Mouse (Mus musculus) forebrain, embryonic 13.5 days (tissue): ENCODE measurements at regions not wholly inside any gene's neighbourhood (a gene's known extent, or its start where the extent isn't known, plus 50 kb on each side); places are given as distances from the start of the nearest gene placed in this dataset.

Experiments used
- ATAC-seq: fragments of 200-750 bp; cut with Nextera tagmentation; 2 replicates; pipeline ENCODE4 v1.8.0; 2017
- H3K27ac ChIP-seq: fragments of 300-500 bp; sonication (generic); 2 replicates; pipeline ENCODE4 v1.5.1; 2015; ENCODE audit warnings: inconsistent platforms, mild to moderate bottlenecking, moderate library complexity
- H3K27me3 ChIP-seq: fragments of 300-500 bp; sonication (generic); 2 replicates; pipeline ENCODE4 v1.6.1; 2015; ENCODE audit warnings: mild to moderate bottlenecking, inconsistent platforms
- H3K36me3 ChIP-seq: fragments of 300-500 bp; sonication (generic); 2 replicates; pipeline ENCODE4 v1.6.1; 2015; ENCODE audit warnings: mild to moderate bottlenecking, inconsistent platforms; ENCODE audit not compliant: poor library complexity, severe bottlenecking
- H3K4me1 ChIP-seq: fragments of 300-500 bp; sonication (generic); 2 replicates; pipeline ENCODE4 v1.6.1; 2015; ENCODE audit warnings: inconsistent platforms
- H3K4me2 ChIP-seq: fragments of 300-500 bp; sonication (generic); 2 replicates; pipeline ENCODE4 v1.6.1; 2015; ENCODE audit warnings: inconsistent platforms, mild to moderate bottlenecking, moderate library complexity
- H3K4me3 ChIP-seq: fragments of 300-500 bp; sonication (generic); 2 replicates; pipeline ENCODE4 v1.5.1; 2015; ENCODE audit warnings: mild to moderate bottlenecking, inconsistent platforms
- H3K9ac ChIP-seq: fragments of 300-500 bp; sonication (generic); 2 replicates; pipeline ENCODE4 v1.6.1; 2015; ENCODE audit warnings: mild to moderate bottlenecking, inconsistent platforms
- H3K9me3 ChIP-seq: fragments of 300-500 bp; sonication (generic); replicated peaks from 2 replicates; pipeline ENCODE4 v1.6.1; 2016; ENCODE audit warnings: inconsistent platforms
- WGBS: fragments of 180-500 bp; shearing (Covaris S2); methylation state at CpG from one replicate; pipeline ENCODE4 v1.1.7; 2015; 5-methylcytosine and 5-hydroxymethylcytosine counted together

DNA sequence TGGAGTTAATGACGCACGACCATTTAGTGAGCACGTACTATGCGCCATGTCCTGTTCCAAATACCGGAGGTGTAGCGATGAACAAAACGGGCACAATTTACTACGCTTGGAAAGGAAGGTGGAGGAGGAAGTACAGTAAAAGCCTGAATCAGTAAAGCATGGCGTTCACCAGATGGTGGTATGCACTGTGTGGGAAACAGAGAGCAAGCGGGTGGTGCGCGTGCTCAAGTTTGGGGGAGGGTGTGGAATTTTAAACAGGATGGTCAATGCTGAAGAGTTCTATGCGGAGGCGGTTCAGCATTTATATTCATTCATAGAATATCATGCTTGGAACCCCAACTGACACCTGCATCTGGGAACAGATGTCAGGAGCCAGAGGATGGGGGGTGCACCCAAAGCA, 164.7 kb upstream of the Slco3a1 start:
- H3K4me2 ChIP-seq: no peak overlapping the region

GRCm38 (mm10) chr7:74709993-74710581, 155.5 kb upstream of the Slco3a1 start:
- H3K4me1 ChIP-seq: peaks cover 17% of the 10 kb centered on the region
- ATAC-seq: peak; percentile 62
- no peak overlapping the region for H3K27ac ChIP-seq
- 18% methylated on average over 7 of the region's 7 CpGs for WGBS
- no peaks in the 10 kb centered on the region for H3K27me3 ChIP-seq
- H3K9ac ChIP-seq: no peak overlapping the region
- H3K4me2 ChIP-seq: no peak overlapping the region
- H3K4me3 ChIP-seq: no peak overlapping the region
- H3K36me3 ChIP-seq: no peaks in the 10 kb centered on the region
- H3K9me3 ChIP-seq: no peaks in the 10 kb centered on the region

More for the DNA sequence above, 164.7 kb upstream of the Slco3a1 start:
- H3K9ac ChIP-seq: no peak overlapping the region
- ATAC-seq: no peak
- H3K27ac ChIP-seq: no peak overlapping the region
- no peaks in the 10 kb centered on the region for H3K36me3 ChIP-seq
- H3K4me1 ChIP-seq: no peaks in the 10 kb centered on the region
- 95% methylated on average over 14 of the region's 14 CpGs for WGBS
- no peak overlapping the region for H3K4me3 ChIP-seq
- no peaks in the 10 kb centered on the region for H3K27me3 ChIP-seq
- H3K9me3 ChIP-seq: no peaks in the 10 kb centered on the region

DNA sequence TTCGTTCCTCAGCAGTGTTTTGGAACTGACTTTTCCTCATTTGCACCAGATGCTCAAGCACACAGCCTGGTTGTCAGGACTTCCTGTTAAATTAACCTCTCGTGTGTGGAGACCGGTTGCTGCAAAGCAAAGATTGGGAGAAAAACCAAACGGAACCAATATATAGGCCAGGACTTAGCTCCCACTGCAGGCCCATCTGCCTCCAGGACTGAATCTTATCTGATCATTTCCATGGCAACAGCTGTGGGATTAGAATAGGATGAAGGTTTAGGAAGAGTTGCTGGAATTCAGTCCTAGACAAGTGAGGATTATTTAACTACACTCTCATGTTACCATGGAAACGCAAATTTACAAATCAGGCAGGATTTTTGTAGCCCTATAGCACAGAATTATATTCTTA, 154.4 kb upstream of the Slco3a1 start:
- WGBS: 42% methylated on average over 5 of the region's 5 CpGs
- ATAC-seq: 0 out of 2 replicates have a peak, but pooled peaks have one; percentile 19
- no peak overlapping the region for H3K4me3 ChIP-seq
- no peak overlapping the region for H3K9ac ChIP-seq
- H3K4me1 ChIP-seq: peaks cover 17% of the 10 kb centered on the region
- no peaks in the 10 kb centered on the region for H3K9me3 ChIP-seq
- no peak overlapping the region for H3K27ac ChIP-seq
- no peaks in the 10 kb centered on the region for H3K27me3 ChIP-seq
- H3K36me3 ChIP-seq: no peaks in the 10 kb centered on the region
- H3K4me2 ChIP-seq: no peak overlapping the region

- no peaks in the 10 kb centered on the region for H3K27me3 ChIP-seq
- H3K9me3 ChIP-seq: no peaks in the 10 kb centered on the region
- WGBS: 76% methylated on average over 4 of the region's 4 CpGs
- no peak overlapping the region for H3K4me2 ChIP-seq
- H3K27ac ChIP-seq: no peak overlapping the region
- H3K4me3 ChIP-seq: no peak overlapping the region
- H3K4me1 ChIP-seq: peaks cover 2% of the 10 kb centered on the region
- H3K9ac ChIP-seq: no peak overlapping the region
- no peak for ATAC-seq
- no peaks in the 10 kb centered on the region for H3K36me3 ChIP-seq
These were observed 149.0 kb upstream of the Slco3a1 start for GRCm38 (mm10) chr7:74703533-74703932.

DNA sequence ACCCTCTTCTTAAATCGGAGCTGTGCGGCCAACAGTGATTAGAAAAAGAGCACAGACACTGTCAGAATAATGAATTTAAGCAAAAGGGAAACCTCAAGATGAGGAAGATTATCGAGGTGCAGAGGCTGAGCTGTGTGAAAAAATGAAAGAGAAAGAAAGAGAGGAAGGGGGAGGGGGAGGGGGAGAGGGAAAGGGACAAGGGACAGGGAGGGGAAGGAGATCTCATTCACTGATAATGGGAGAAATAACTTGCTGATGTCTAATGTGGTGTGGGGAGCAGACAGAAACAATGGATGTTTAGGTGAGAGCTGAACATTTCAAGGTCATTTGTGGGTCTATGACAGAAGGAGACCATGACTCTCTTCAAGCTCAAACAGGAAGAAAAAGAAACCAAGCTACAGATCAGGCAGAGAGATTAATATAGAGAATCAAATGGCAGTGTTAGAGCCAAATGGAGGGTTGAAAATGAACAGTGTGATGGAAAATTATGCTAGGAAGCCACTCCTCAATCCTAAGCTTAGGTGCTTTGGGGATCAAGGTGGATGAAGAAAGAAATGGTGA, 143.3 kb upstream of the Slco3a1 start:
- no peak overlapping the region for H3K27ac ChIP-seq
- 71% methylated on average over 3 of the region's 3 CpGs for WGBS
- H3K36me3 ChIP-seq: no peaks in the 10 kb centered on the region
- no peaks in the 10 kb centered on the region for H3K4me1 ChIP-seq
- no peaks in the 10 kb centered on the region for H3K9me3 ChIP-seq
- ATAC-seq: no peak
- no peaks in the 10 kb centered on the region for H3K27me3 ChIP-seq
- H3K9ac ChIP-seq: no peak overlapping the region
- no peak overlapping the region for H3K4me3 ChIP-seq
- no peak overlapping the region for H3K4me2 ChIP-seq

DNA sequence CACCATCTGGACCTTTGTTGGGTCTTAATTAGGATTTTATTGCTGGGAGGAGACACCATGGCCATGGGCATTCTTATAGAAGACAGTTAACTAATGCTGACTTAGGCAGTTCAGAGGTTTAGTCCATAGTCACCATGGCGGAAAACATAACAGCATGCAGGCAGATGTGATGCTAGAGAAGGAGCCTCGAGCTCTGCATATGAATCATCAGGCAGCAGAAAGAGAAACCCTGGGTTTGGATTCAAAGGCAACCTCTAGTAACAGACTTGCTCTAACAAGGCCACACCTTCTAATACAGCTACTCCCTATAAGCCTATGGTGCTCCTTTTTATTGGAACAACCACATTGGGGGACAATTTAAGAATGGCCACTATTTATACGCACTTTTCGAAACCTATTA, 141.7 kb upstream of the Slco3a1 start:
- Histone ChIP-seq H3K27ac (no peak overlapping the region), H3K4me1 (no peaks in the 10 kb centered on the region), H3K9me3 (no peaks in the 10 kb centered on the region), H3K36me3 (no peaks in the 10 kb centered on the region), H3K4me2 (no peak overlapping the region), H3K4me3 (no peak overlapping the region), H3K27me3 (no peaks in the 10 kb centered on the region), H3K9ac (no peak overlapping the region)
- WGBS: 92% methylated on average over 4 of the region's 4 CpGs
- no peak for ATAC-seq

DNA sequence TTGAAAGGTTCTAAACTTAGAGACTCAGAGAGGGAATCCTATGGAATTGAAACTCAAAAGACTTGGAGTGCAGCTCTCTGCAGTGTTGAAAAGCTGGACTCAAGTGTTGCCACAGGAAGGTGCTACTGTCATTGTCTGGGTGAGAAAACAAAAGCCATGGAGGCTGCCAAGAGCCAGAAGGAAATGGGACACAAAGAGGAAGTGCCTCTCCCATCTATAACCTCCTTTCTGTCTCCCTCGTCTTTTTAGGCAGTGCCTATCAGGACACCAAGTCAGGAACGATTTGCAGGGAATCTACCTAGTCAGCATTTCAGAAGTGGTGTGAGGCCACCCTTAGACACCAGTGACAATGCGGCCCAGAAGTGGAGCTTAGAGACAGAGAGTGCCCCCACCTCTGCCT, 138.5 kb upstream of the Slco3a1 start:
- no peaks in the 10 kb centered on the region for H3K27me3 ChIP-seq
- no peak for ATAC-seq
- H3K9me3 ChIP-seq: no peaks in the 10 kb centered on the region

GRCm38 (mm10) chr7:74690706-74691105, 136.1 kb upstream of the Slco3a1 start:
- H3K9me3 ChIP-seq: no peaks in the 10 kb centered on the region
- no peak overlapping the region for H3K9ac ChIP-seq
- H3K4me3 ChIP-seq: no peak overlapping the region
- ATAC-seq: no peak
- H3K4me1 ChIP-seq: peaks cover 16% of the 10 kb centered on the region
- H3K27me3 ChIP-seq: no peaks in the 10 kb centered on the region
- no peak overlapping the region for H3K4me2 ChIP-seq
- no peaks in the 10 kb centered on the region for H3K36me3 ChIP-seq
- H3K27ac ChIP-seq: no peak overlapping the region

More for the DNA sequence above, 138.5 kb upstream of the Slco3a1 start:
- WGBS: 81% methylated on average over 3 of the region's 3 CpGs
- Histone ChIP-seq H3K36me3 (no peaks in the 10 kb centered on the region), H3K9ac (no peak overlapping the region), H3K4me2 (no peak overlapping the region), H3K27ac (no peak overlapping the region), H3K4me1 (peaks cover 6% of the 10 kb centered on the region), H3K4me3 (no peak overlapping the region)

- H3K36me3 ChIP-seq: no peaks in the 10 kb centered on the region
- H3K9me3 ChIP-seq: no peaks in the 10 kb centered on the region
- H3K27me3 ChIP-seq: no peaks in the 10 kb centered on the region
- no peak; the same call in none of the 2 replicates for ATAC-seq
- WGBS: 31% methylated on average over 7 of the region's 7 CpGs
- peak overlapping the region; percentile 19; the same call in 1 of the 2 replicates for H3K4me2 ChIP-seq
- no peak overlapping the region for H3K9ac ChIP-seq
- H3K27ac ChIP-seq: peak overlapping the region; percentile 22; the same call in 1 of the 2 replicates
- peaks cover 16% of the 10 kb centered on the region for H3K4me1 ChIP-seq
- H3K4me3 ChIP-seq: no peak overlapping the region
These were observed 133.6 kb upstream of the Slco3a1 start for GRCm38 (mm10) chr7:74688116-74688702.

DNA sequence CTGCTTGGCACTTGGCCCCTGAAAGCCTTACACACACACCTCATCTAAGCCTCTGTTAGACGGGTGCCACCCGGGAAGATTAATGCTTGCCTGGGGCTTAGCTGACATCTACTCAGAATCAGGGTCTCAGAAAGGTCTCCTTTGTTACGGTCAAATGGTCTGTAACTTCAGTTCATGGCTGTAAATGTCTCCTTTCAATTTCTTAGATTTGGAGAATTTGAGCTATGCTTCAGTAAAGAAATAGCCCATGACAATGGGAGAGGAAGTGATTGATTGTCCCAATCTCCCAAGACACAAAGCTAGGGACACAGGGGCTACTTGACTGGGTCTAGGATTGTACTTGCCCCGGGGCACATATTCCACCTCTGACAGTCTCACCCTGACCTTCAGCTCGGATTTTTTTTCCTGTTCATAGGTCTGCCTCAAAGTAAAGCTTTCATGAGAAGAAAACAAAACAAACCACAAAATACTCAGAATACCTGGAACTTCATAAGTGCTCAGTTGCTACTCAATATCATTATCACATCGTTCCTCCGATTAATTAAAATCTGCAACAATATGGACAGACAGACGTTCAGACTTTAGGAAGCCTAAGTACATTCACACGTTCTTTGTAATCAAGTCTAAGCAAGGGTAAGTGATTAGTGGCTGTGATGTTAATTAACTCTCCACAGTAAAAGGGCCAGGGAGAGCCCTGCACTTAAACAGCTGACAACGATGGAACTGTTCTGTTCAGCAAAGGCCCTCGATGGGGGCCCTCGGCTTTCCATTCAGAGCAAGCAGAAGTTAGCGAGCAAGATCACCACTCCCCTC, 132.9 kb upstream of the Slco3a1 start:
- peak; percentile 96 for ATAC-seq
- H3K4me1 ChIP-seq: peaks cover 16% of the 10 kb centered on the region
- H3K27ac ChIP-seq: 0 out of 2 replicates have a peak overlapping the region, but pooled peaks have one; percentile 20
- H3K4me2 ChIP-seq: peak overlapping the region; percentile 19; the same call in 1 of the 2 replicates
- WGBS: 12% methylated on average over 13 of the region's 13 CpGs
- H3K36me3 ChIP-seq: no peaks in the 10 kb centered on the region
- no peaks in the 10 kb centered on the region for H3K9me3 ChIP-seq
- H3K4me3 ChIP-seq: no peak overlapping the region
- no peaks in the 10 kb centered on the region for H3K27me3 ChIP-seq
- no peak overlapping the region for H3K9ac ChIP-seq

DNA sequence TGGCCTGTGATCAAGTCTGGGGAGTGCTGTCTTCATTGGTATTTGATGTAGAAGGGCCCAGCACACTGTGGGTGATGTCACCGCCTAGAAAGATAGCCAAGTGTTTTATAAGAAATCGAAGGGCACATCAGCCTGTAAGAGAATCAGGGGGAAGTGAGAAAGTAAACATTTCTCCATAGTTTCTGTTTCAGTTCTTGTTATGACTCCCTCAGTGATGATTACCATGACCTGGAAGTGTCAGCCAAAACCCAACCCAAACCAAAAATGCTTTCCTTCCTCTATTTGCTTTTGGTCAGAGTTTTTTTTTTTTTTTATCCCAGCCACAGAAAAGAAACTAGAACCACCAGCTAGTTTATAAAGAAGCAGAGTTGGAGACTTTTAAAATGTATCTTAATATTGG, 129.4 kb upstream of the Slco3a1 start:
- no peak for ATAC-seq
- Histone ChIP-seq H3K27me3 (no peaks in the 10 kb centered on the region), H3K36me3 (no peaks in the 10 kb centered on the region), H3K4me1 (peaks cover 16% of the 10 kb centered on the region), H3K4me3 (no peak overlapping the region), H3K27ac (no peak overlapping the region), H3K9me3 (no peaks in the 10 kb centered on the region), H3K4me2 (no peak overlapping the region), H3K9ac (no peak overlapping the region)
- WGBS: 90% methylated on average over 2 of the region's 2 CpGs

DNA sequence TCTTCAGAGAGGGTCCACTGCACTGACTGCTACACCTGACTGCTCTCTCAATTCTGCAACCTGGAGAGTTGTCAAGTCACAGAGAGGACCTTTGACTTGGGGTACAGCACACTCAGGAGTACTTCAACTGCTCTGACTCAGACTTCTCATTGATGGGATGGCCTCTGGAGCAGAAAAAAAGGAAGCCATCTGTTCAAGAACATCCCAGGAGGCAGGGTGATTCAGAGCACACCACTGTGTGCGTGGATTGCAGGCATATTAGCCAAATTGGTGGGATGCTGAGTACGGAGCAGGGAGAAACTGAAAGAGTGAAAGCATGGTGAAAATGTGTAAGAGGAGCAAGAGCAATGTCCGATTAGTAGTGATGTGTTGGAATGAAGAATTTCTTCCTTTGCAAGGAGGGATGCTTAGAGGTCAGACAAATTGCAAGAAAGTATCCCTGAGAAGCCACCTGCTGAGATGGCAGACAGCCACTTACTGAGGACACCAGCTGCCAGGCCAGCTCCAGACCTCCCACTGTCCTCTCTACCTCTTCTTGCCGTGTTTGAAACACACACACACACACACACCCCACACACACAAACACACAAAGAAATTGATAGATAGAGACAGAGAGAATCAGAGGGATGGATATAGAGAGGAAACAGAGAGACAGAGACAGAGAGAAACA, 119.2 kb upstream of the Slco3a1 start:
- Histone ChIP-seq H3K9ac (no peak overlapping the region), H3K4me1 (no peaks in the 10 kb centered on the region), H3K36me3 (no peaks in the 10 kb centered on the region), H3K4me3 (no peak overlapping the region), H3K27ac (no peak overlapping the region), H3K27me3 (no peaks in the 10 kb centered on the region), H3K4me2 (no peak overlapping the region), H3K9me3 (no peaks in the 10 kb centered on the region)
- 72% methylated on average over 4 of the region's 4 CpGs for WGBS
- ATAC-seq: no peak
